ENCODE assay signal across 10 mouse cellular contexts in genomic region chr17:35263523-35263883, GRCm38 (mm10). TPM values are rescaled to one million over a fixed set of nuclear protein-coding genes. Genes with fewer than 3 reads are reported as not detected.
DNase-seq lines count a peak whose midpoint lies in the region; ATAC-seq and TF ChIP-seq lines count a peak whose summit lies in the region.
"Had no signal": no experiment of that assay in that cellular context is flagged by ENCODE, and none has a peak within 500 bp of the region (broad histone marks: within the 10 kb centered on the region; RNA-seq: fewer than 3 reads in every experiment).

No protein-coding gene starts in this region.

- ATAC-seq in embryonic facial prominence, embryonic 14.5 days (ENCODE audit: low read depth): no peak; the same call in 1 of the 2 replicates
- peak; percentile 55 for ATAC-seq in intestine, embryonic 16.5 days
- ATAC-seq in midbrain, embryonic 12.5 days (ENCODE audit: low FRiP score, low read depth): peak; percentile 31; the same call in 1 of the 2 replicates

- intact Hi-C loops in left cerebral cortex, postnatal 36 days (cut with DNase I): loop anchor here (2.0 to 10.0 kb wide), 2 partner anchors 81 to 1263 kb away; partner anchors contain the start of genes H2-K1 and H2-Q2

- H3K36me3 ChIP-seq in kidney, adult 2 months (ENCODE audit: control insufficient read depth, insufficient read depth, low read length): no peaks in the 10 kb centered on the region
- H3K36me3 ChIP-seq in embryonic facial prominence, embryonic 14.5 days (ENCODE audit: control insufficient read depth, insufficient read depth, low read length): no peaks in the 10 kb centered on the region
- no peaks in the 10 kb centered on the region for H3K36me3 ChIP-seq in intestine, embryonic 16.5 days (ENCODE audit: control insufficient read depth, insufficient read depth, low read length)
- H3K36me3 ChIP-seq in midbrain, embryonic 12.5 days: no peaks in the 10 kb centered on the region

- H3K9me3 ChIP-seq in embryonic facial prominence, embryonic 14.5 days (ENCODE audit: control insufficient read depth, low read length): no peaks in the 10 kb centered on the region
- no peaks in the 10 kb centered on the region for H3K9me3 ChIP-seq in intestine, embryonic 16.5 days (ENCODE audit: control insufficient read depth, low read length)
- no peaks in the 10 kb centered on the region for H3K9me3 ChIP-seq in midbrain, embryonic 12.5 days

- peaks cover 8% of the 10 kb centered on the region; the same call in 1 of the 2 replicates for H3K4me1 ChIP-seq in kidney, adult 2 months (ENCODE audit: control insufficient read depth, insufficient read depth, low read length)
- H3K4me1 ChIP-seq in embryonic facial prominence, embryonic 14.5 days (ENCODE audit: control insufficient read depth, insufficient read depth, low read length): no peaks in the 10 kb centered on the region
- H3K4me1 ChIP-seq in intestine, embryonic 16.5 days (ENCODE audit: control insufficient read depth, insufficient read depth, low read length): no peaks in the 10 kb centered on the region
- 0 out of 2 replicates have a peak, but pooled peaks cover 3% of the 10 kb centered on the region for H3K4me1 ChIP-seq in midbrain, embryonic 12.5 days

- no peaks in the 10 kb centered on the region for H3K27me3 ChIP-seq in kidney, adult 2 months (replicated peaks; ENCODE audit: control insufficient read depth, insufficient read depth, low read length)
- peaks cover 32% of the 10 kb centered on the region for H3K27me3 ChIP-seq in embryonic facial prominence, embryonic 14.5 days (replicated peaks; ENCODE audit: control insufficient read depth, insufficient read depth, low read length)
- no peaks in the 10 kb centered on the region for H3K27me3 ChIP-seq in intestine, embryonic 16.5 days (replicated peaks; ENCODE audit: control insufficient read depth, insufficient read depth, low read length)
- H3K27me3 ChIP-seq in midbrain, embryonic 12.5 days: peaks cover 39% of the 10 kb centered on the region

- H3K27ac ChIP-seq in kidney, adult 2 months (ENCODE audit: insufficient read depth, low read depth, low read length): peak overlapping the region; percentile 29; the same call in 1 of the 2 replicates
- H3K27ac ChIP-seq in embryonic facial prominence, embryonic 14.5 days (replicated peaks; ENCODE audit: low read depth, low read length): no peak overlapping the region
- H3K27ac ChIP-seq in intestine, embryonic 16.5 days (ENCODE audit: low read length): no peak overlapping the region; the same call in 1 of the 2 replicates
- no peak overlapping the region for H3K27ac ChIP-seq in midbrain, embryonic 12.5 days (replicated peaks)

- TF ChIP-seq CTCF in kidney, adult 2 months (conservative IDR thresholded peaks at IDR 0.05; ENCODE audit: insufficient read depth, insufficient read length, low read depth, low read length): no peak

- peak; percentile 52 for DNase-seq in kidney, adult 2 months
- no peak for DNase-seq in kidney, adult 9 months
- no peak for DNase-seq in embryonic facial prominence, embryonic 14.5 days (ENCODE audit: low spot score)
- no peak for DNase-seq in left cerebral cortex, postnatal 36 days (ENCODE audit: low spot score in 2 of 2)
- DNase-seq in embryo, embryonic 10.5 days (ENCODE audit: low spot score): no peak
- no peak for DNase-seq in retina, postnatal 1 day

- H3K4me3 ChIP-seq in kidney, adult 2 months (ENCODE audit: insufficient read depth, low read depth, low read length): peak overlapping the region; percentile 71
- peak overlapping the region; percentile 63 for H3K4me3 ChIP-seq in embryonic facial prominence, embryonic 14.5 days (ENCODE audit: low read depth, low read length)
- peak overlapping the region; percentile 75 for H3K4me3 ChIP-seq in intestine, embryonic 16.5 days (ENCODE audit: low read length)
- H3K4me3 ChIP-seq in midbrain, embryonic 12.5 days: peak overlapping the region; percentile 75

- H3K9ac ChIP-seq in embryonic facial prominence, embryonic 14.5 days (ENCODE audit: low read depth, low read length): peak overlapping the region; percentile 66
- H3K9ac ChIP-seq in intestine, embryonic 16.5 days (ENCODE audit: low read depth, low read length): peak overlapping the region; percentile 79
- peak overlapping the region; percentile 76 for H3K9ac ChIP-seq in midbrain, embryonic 12.5 days (replicated peaks)

- H3K4me2 ChIP-seq in embryonic facial prominence, embryonic 14.5 days (ENCODE audit: low read depth, low read length): peak overlapping the region; percentile 95
- H3K4me2 ChIP-seq in intestine, embryonic 16.5 days (ENCODE audit: low read depth, low read length): peak overlapping the region; percentile 97
- H3K4me2 ChIP-seq in midbrain, embryonic 12.5 days (replicated peaks): peak overlapping the region; percentile 96

- WGBS in kidney, adult 2 months: 1% methylated on average over 31 of the region's 31 CpGs
- WGBS in embryonic facial prominence, embryonic 14.5 days: under 1% methylated on average over 20 of the region's 31 CpGs
- WGBS in intestine, embryonic 16.5 days: 2% methylated on average over 31 of the region's 31 CpGs
- 1% methylated on average over 29 of the region's 31 CpGs for WGBS in midbrain, embryonic 12.5 days

- TF ChIP-seq POLR2A in kidney, adult 2 months (IDR thresholded peaks at IDR 0.05; ENCODE audit: low read depth, low read length): no peak

RNA-seq across cellular contexts. Expression of gene H2-D1, which starts 1.0 kb away (rescaled TPM):
- 340 and 351 TPM in 2 replicates for polyA plus RNA-seq in kidney, adult 2 months (2012; rRNA removed)
- 46.9 and 51.7 TPM in 2 replicates for polyA plus RNA-seq in embryonic facial prominence, embryonic 14.5 days (2014; fragmentation: Nextera tagmentation; extraction: Ambion mirVana)
- polyA plus RNA-seq in intestine, embryonic 16.5 days (2015; fragmentation: Nextera tagmentation; extraction: Ambion mirVana): 238 and 255 TPM in 2 replicates
- 45.5 and 47.8 TPM in 2 replicates for polyA plus RNA-seq in midbrain, embryonic 12.5 days (2016; fragmentation: Nextera tagmentation; extraction: Ambion mirVana)
- 10 to 100 TPM; 19.6 to 23.3 TPM for total RNA-seq in left cerebral cortex, postnatal 36 days (2021)

RNA-seq across cellular contexts. Expression of gene Ddx39b, which starts 22.0 kb away (rescaled TPM):
- polyA plus RNA-seq in kidney, adult 2 months (2012; rRNA removed): 203 and 206 TPM in 2 replicates
- polyA plus RNA-seq in embryonic facial prominence, embryonic 14.5 days (2014; fragmentation: Nextera tagmentation; extraction: Ambion mirVana): 347 and 431 TPM in 2 replicates
- 325 and 376 TPM in 2 replicates for polyA plus RNA-seq in intestine, embryonic 16.5 days (2015; fragmentation: Nextera tagmentation; extraction: Ambion mirVana)
- 565 and 579 TPM in 2 replicates for polyA plus RNA-seq in midbrain, embryonic 12.5 days (2016; fragmentation: Nextera tagmentation; extraction: Ambion mirVana)
- total RNA-seq in left cerebral cortex, postnatal 36 days (2021): 100 to 1,000 TPM; 189 to 214 TPM

RNA-seq across cellular contexts. Expression of gene Nfkbil1, which starts 27.9 kb away (rescaled TPM):
- 11.5 and 11.7 TPM in 2 replicates for polyA plus RNA-seq in kidney, adult 2 months (2012; rRNA removed)
- 3.3 and 4.8 TPM in 2 replicates for polyA plus RNA-seq in embryonic facial prominence, embryonic 14.5 days (2014; fragmentation: Nextera tagmentation; extraction: Ambion mirVana)
- polyA plus RNA-seq in intestine, embryonic 16.5 days (2015; fragmentation: Nextera tagmentation; extraction: Ambion mirVana): 8.9 and 9.2 TPM in 2 replicates
- 10.9 and 11.4 TPM in 2 replicates for polyA plus RNA-seq in midbrain, embryonic 12.5 days (2016; fragmentation: Nextera tagmentation; extraction: Ambion mirVana)
- 10 to 100 TPM; 15.5 to 16.6 TPM for total RNA-seq in left cerebral cortex, postnatal 36 days (2021)

RNA-seq across cellular contexts. Expression of gene Atp6v1g2, which starts 30.0 kb away (rescaled TPM):
- 6.6 and 6.7 TPM in 2 replicates for polyA plus RNA-seq in kidney, adult 2 months (2012; rRNA removed)
- polyA plus RNA-seq in embryonic facial prominence, embryonic 14.5 days (2014; fragmentation: Nextera tagmentation; extraction: Ambion mirVana): 5.1 and 5.2 TPM in 2 replicates
- 4.7 and 4.8 TPM in 2 replicates for polyA plus RNA-seq in intestine, embryonic 16.5 days (2015; fragmentation: Nextera tagmentation; extraction: Ambion mirVana)
- polyA plus RNA-seq in midbrain, embryonic 12.5 days (2016; fragmentation: Nextera tagmentation; extraction: Ambion mirVana): 18.8 and 19.6 TPM in 2 replicates
- total RNA-seq in left cerebral cortex, postnatal 36 days (2021): 100 to 1,000 TPM; 514 to 593 TPM

RNA-seq across cellular contexts. Expression of gene Gm16181, which starts 42.9 kb away (rescaled TPM):
- not detected in 2 replicates for polyA plus RNA-seq in kidney, adult 2 months (2012; rRNA removed)
- polyA plus RNA-seq in embryonic facial prominence, embryonic 14.5 days (2014; fragmentation: Nextera tagmentation; extraction: Ambion mirVana): 0.47 TPM in 1 of 2 replicates, not detected in the other
- polyA plus RNA-seq in intestine, embryonic 16.5 days (2015; fragmentation: Nextera tagmentation; extraction: Ambion mirVana): 0.29 and 0.46 TPM in 2 replicates
- polyA plus RNA-seq in midbrain, embryonic 12.5 days (2016; fragmentation: Nextera tagmentation; extraction: Ambion mirVana): 0.38 TPM in 1 of 2 replicates, not detected in the other
- not detected for total RNA-seq in left cerebral cortex, postnatal 36 days (2021)
- total RNA-seq: adrenal gland, postnatal 36 days; neutrophil, adult 5-6 weeks had no signal
